Mouse (Mus musculus): Measurements from ENCODE around the gene Clcf1.

Gene Clcf1

GRCm38 (mm10) chr19:4192251-4192985 is 21.6 kb upstream of the Clcf1 start:
- peak; percentile 40 for DNase-seq (ENCODE audit: low read depth, low spot score)

- no peak for DNase-seq (ENCODE audit: low read depth, low spot score)
Measured at GRCm38 (mm10) chr19:4193129-4193528, 20.9 kb upstream of the Clcf1 start.

- DNase-seq (ENCODE audit: low read depth, low spot score): no peak
Measured at GRCm38 (mm10) chr19:4194021-4194724, 19.9 kb upstream of the Clcf1 start.

GRCm38 (mm10) chr19:4194776-4195650 is 19.0 kb upstream of the Clcf1 start:
- no peak for DNase-seq (ENCODE audit: low read depth, low spot score)

- DNase-seq (ENCODE audit: low read depth, low spot score): no peak
Measured at GRCm38 (mm10) chr19:4196048-4196447, 18.0 kb upstream of the Clcf1 start.

GRCm38 (mm10) chr19:4196548-4196947 is 17.5 kb upstream of the Clcf1 start:
- DNase-seq (ENCODE audit: low read depth, low spot score): no peak

- no peak for DNase-seq (ENCODE audit: low read depth, low spot score)
Measured at GRCm38 (mm10) chr19:4197180-4197579, 16.9 kb upstream of the Clcf1 start.

GRCm38 (mm10) chr19:4201291-4201909 is 12.6 kb upstream of the Clcf1 start, which contains the start of gene Rad9a:
Rad9a (minus strand) TSS chr19:4201662.
- DNase-seq (ENCODE audit: low read depth, low spot score): peak; percentile 97

GRCm38 (mm10) chr19:4202149-4202548 is 11.9 kb upstream of the Clcf1 start:
- no peak for DNase-seq (ENCODE audit: low read depth, low spot score)

GRCm38 (mm10) chr19:4203148-4203547 is 10.9 kb upstream of the Clcf1 start:
- peak; percentile 52 for DNase-seq (ENCODE audit: low read depth, low spot score)

GRCm38 (mm10) chr19:4203604-4204326 is 10.3 kb upstream of the Clcf1 start:
- DNase-seq (ENCODE audit: low read depth, low spot score): peak; percentile 48

GRCm38 (mm10) chr19:4204889-4205288 is 9.1 kb upstream of the Clcf1 start:
- DNase-seq (ENCODE audit: low read depth, low spot score): no peak

- peak; percentile 67 for DNase-seq (ENCODE audit: low read depth, low spot score)
Measured at GRCm38 (mm10) chr19:4206971-4207370, 7.1 kb upstream of the Clcf1 start.

GRCm38 (mm10) chr19:4208563-4208962 is 5.5 kb upstream of the Clcf1 start:
- DNase-seq (ENCODE audit: low read depth, low spot score): no peak

- no peak for DNase-seq (ENCODE audit: low read depth, low spot score)
Measured at GRCm38 (mm10) chr19:4211891-4212588, 2.0 kb upstream of the Clcf1 start.

- DNase-seq (ENCODE audit: low read depth, low spot score): no peak
Measured at GRCm38 (mm10) chr19:4213524-4213974, 489 bp upstream of the Clcf1 start.

- peak; percentile 55 for DNase-seq (ENCODE audit: low read depth, low spot score)
Measured at GRCm38 (mm10) chr19:4214771-4215450, 873 bp downstream of the Clcf1 start.

- DNase-seq (ENCODE audit: low read depth, low spot score): peak; percentile 42
Measured at GRCm38 (mm10) chr19:4215451-4215840, 1.4 kb downstream of the Clcf1 start.

GRCm38 (mm10) chr19:4216041-4216685 is 2.1 kb downstream of the Clcf1 start:
- DNase-seq (ENCODE audit: low read depth, low spot score): no peak

Measured in A20 (cell line).